Mouse (Mus musculus): ENCODE measurements around the gene Tekt1. TPM values are rescaled to one million over a fixed set of nuclear protein-coding genes. Genes with fewer than 3 reads are reported as not detected.
"Not testable (repeated sequence)": the region's sequence is repeated elsewhere in the genome, so short reads cannot be mapped to it uniquely, and the experiment has no call there.

Tekt1 gene
- polyA plus RNA-seq, 3 experiments from 2014 or later, result not detected

- ATAC-seq, result no peak
Observed at GRCm38 (mm10) chr11:72389407-72390142, 27.3 kb upstream of the Tekt1 start.

DNA sequence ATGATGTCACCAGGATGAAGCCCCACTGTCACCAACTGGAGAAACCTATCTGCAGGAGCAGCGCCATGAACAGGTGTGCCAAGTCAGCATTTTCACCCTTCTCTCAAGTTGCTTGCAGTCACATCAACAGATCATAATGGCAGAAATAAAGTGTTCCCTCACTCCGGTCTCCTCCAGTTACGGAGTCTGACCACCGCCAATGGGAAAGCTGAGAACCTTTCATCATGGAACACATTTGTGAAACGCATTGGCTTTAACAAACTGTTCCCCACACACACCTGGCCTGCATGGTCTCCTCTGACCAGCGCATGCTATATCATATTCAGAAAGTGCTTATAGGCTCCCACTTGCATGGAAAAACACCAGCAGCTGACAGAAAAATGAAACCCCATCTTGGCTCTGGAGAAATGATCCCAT lies 25.9 kb upstream of the Tekt1 start:
- ATAC-seq, result no peak

DNA sequence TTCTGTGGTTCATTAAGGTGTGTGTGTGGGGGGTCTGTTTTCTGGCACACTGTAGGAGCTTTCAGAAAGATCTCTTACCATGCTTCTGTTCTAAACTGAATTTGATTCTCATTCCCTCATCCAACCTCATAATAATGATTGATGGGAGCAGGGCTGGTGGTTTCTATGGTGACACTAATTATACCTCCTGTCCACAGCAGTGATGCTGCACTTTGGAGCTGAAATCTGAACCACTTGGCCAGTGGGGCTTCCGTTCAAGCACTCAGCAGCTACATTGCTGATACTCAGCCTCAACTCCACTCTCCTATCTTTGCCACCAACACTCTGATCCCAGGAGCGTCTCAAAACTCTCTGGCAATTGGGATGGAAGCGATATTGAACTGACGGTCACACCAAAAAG lies 17.1 kb upstream of the Tekt1 start:
- no peak for ATAC-seq

DNA sequence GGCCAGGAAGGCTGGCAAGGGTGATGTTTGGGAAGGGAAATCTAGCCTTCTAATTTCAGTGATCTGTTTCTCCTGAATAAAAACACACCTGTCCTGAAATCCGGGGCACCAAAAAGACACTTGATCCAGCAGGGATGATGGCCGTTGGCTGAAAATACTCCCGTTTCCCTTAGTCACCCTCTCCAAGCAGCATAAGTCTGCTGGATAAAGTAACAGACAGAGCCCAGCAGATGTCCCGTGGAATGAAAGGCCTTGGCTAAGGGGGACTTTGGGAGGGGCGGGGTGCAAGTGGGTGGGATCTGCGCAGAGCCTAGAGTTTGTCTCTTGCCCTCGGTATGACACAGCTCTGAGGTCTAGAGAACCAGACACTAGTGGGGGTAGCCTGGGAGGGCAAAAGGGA lies 16.0 kb upstream of the Tekt1 start:
- no peak for ATAC-seq

GRCm38 (mm10) chr11:72376562-72376961 lies 14.3 kb upstream of the Tekt1 start:
- ATAC-seq, result no peak

DNA sequence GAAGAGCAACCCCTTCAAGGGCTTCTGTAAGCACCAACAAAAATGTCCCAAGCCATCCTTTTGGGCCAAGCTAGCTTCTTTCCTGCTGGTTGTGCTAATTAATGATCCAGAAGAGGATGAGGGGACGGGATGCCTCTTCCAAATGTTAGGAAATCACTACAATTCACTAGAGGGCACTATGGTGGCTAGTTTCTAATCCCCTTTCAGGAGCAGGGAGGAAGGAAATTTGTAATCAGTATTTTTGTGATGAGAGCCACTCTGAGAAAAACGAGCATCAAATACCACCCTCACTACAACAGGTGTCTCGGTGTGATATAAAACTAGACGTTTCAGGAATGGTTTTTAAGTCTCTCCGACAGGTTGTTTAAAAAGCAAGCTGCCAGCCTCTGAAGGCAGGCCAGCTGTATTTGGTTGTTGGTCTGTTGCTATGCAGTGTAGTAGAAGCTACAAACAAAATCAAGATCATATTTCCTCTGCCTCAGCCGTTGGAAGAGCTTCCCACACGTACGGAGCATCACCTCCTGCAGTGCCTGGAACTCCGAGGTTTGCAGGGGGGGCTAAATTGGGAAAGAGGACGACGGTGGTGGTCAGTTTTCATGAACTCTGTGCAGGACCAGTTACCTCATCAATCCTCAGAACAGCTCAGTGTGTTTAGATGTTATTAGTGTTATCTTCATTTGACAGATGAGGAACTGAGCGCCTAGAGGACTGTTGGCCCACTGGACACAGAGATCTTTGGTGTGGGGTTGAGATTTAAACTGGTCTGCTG lies 7.8 kb upstream of the Tekt1 start:
- ATAC-seq, result no peak

- ATAC-seq, result no peak
Observed at GRCm38 (mm10) chr11:72367934-72368674, 5.9 kb upstream of the Tekt1 start.

DNA sequence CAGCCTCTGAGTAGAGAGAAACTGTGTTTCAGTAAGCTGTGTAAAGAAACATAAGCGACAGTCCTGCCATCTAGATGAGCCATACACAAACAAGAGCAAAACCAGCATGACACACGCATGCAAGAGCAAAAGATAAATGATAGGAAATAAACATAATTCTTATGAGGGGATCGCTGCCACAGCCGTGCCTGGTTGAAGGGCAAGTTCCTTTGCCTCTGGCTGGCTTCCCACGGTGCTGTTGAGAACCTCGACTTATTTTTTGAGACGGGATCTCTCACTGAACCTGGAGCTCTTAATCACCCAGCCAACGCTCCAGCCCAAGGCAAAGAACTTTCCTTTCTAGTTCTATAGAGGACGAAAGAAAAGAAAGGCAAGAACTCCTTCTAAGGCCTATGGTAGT lies 3.9 kb upstream of the Tekt1 start:
- no peak for ATAC-seq

- ATAC-seq, result no peak
Observed at GRCm38 (mm10) chr11:72364526-72364925, 2.3 kb upstream of the Tekt1 start.

- no peak for ATAC-seq
Observed at GRCm38 (mm10) chr11:72363523-72364240, 1.4 kb upstream of the Tekt1 start.

- ATAC-seq, result no peak
Observed at GRCm38 (mm10) chr11:72361385-72362346, 576 bp downstream of the Tekt1 start.

GRCm38 (mm10) chr11:72354971-72355728 lies 7.1 kb downstream of the Tekt1 start:
- ATAC-seq, result no peak

DNA sequence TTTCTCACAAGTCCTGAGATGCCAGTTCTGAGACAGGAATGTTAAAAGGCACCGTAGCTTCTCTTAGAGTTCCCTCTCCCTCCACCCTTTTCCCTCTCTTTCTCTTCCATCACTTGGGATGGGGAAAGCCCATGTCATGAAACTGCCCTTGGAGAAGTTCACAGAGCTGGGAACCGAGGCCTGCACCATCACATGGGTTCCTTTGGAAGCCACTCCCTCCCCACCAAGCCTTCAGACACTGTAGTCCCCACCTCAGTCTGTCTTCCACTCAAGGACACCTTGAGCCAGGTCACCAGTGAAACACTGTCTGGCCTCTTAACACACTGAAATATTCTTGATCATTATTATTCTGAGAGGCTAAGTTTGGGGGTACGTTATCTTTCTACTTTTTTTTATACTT lies 9.1 kb downstream of the Tekt1 start:
- ATAC-seq, result no peak

GRCm38 (mm10) chr11:72352272-72352671 lies 10.0 kb downstream of the Tekt1 start:
- no peak for ATAC-seq

DNA sequence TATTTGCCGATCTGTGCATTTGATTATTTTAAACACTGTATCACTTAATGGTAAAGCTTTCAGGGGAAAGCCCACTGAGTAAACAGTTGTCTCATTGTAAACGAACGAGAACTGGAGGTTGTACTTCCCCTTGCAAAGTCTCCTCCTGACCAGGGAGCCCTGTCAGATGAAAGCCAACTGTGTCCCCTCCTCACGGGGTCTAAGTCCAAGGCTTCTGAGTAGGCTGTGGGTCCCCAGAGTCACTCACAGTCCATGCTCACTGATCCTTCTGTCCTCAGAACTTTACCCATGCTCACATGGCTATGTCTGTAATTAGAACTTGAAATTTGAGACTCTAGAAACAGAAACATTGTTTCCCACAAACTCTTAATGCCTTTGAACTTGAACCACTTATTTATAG lies 12.6 kb downstream of the Tekt1 start:
- ATAC-seq, result no peak

- ATAC-seq, result no peak
Observed at GRCm38 (mm10) chr11:72349016-72349415, 13.2 kb downstream of the Tekt1 start.

DNA sequence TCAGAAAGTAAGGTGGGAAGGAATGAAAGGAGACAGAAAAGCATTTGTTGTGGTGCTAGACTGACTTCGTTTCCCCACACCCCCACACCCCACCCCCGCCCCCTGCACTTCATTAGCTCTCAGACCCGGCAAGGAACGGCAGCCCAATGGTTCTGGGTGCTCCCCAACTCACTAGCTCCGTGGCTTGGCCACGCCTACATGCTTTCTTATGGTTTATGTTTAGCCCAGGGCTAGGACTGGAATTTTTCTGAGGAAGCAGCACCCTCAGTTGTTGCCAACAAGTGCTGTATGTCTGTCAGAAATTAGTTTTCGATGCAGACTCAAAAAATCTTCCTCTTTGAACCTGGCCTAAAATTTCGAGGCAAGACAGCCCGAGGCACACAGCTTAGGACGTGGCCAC lies 13.7 kb downstream of the Tekt1 start:
- no peak for ATAC-seq

DNA sequence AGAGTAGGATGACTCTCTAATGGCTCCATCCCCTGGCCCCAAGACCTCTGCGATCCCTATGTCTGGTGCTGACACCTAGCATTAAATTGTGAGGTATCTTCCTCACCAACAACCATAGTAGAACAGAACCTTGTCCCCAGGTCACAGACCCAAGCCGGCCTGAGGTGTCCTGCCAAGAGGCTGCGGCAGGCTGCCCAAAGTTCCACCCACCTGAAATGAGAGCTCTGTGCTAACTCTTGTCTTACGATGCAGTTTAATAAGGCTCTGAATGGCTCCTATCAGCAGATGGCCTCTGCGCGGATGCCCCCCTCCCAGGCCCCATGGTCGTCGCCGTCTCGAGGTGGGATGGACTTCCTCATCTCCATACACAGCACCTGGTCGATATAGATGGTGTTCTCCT lies 17.8 kb downstream of the Tekt1 start:
- ATAC-seq, result no peak

GRCm38 (mm10) chr11:72343904-72344303 lies 18.3 kb downstream of the Tekt1 start:
- no peak for ATAC-seq

GRCm38 (mm10) chr11:72343238-72343625 lies 19.0 kb downstream of the Tekt1 start:
- ATAC-seq, result not testable (repeated sequence)
